Mouse (Mus musculus): ENCODE measurements around the gene Gm1140.
"Not testable (repeated sequence)": the region's sequence is repeated elsewhere in the genome, so short reads cannot be mapped to it uniquely, and the experiment has no call there.

The Gm1140 gene

DNA sequence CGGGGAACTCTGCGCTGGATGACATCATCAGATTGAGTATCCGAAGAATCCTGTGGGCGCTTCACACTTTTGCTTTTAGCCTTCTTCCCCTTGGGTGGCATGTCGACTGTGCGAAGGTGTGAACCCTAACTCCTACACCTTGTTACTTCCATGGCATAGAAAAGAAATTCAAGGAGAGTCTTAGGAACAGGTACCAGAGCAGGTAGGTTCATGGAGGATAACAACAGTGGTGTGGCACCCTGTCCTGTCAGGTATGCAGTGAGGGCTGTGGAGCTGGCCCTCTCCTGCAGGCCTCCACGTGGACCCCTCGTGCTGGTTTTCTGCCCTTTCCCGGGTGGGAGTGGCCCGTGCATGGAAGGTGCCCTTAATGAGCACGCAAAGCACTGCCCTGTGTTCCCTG, at the start of gene Gm1140:
TSS of gene Gm1140 (minus strand) at position 101 of the 400 bp plus-strand sequence.
- DNase-seq (ENCODE audit: low read depth in 1 of 2, low spot score in 2 of 2), result not testable (repeated sequence)

DNA sequence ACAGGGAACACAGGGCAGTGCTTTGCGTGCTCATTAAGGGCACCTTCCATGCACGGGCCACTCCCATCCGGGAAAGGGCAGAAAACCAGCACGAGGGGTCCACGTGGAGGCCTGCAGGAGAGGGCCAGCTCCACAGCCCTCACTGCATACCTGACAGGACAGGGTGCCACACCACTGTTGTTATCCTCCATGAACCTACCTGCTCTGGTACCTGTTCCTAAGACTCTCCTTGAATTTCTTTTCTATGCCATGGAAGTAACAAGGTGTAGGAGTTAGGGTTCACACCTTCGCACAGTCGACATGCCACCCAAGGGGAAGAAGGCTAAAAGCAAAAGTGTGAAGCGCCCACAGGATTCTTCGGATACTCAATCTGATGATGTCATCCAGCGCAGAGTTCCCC, 2.0 kb upstream of the Gm1140 start, which contains the start of gene Gm14692:
TSS of gene Gm14692 (plus strand) at position 301 of the 400 bp plus-strand sequence.
- not testable (repeated sequence) for DNase-seq (ENCODE audit: low read depth in 1 of 2, low spot score in 2 of 2)

All from monocyte, adult 2 months (primary cell).